Mouse (Mus musculus) mesoderm, embryonic 11.5 days (tissue): Measurements from ENCODE around the gene Gns.

Source experiments
- DNase-seq: peaks from one replicate; pipeline ENCODE4 v3.0.0-alpha.2; 2012; ENCODE audit warnings: low read depth, low spot score

Gns gene

DNA sequence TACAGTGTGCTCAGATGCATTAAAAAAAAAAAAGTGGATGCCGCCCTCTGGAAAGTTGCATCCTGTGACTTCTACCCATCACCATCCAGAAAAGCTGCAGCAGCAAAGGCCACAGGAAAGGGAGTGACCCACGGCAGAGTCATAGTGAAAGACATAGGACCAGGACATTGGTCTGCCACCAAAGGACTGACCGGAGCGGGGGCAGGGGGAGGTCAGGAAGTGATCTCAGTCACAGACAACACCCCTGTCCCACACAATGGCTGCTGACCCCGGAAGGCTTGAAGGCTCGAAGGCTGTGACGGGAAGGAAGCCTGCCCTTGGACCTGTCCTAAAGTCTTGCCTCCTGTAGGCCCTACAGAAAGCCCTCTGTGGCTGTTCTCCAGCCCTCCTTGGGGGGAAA, 36.1 kb downstream of the Gns start:
- no peak for DNase-seq

DNA sequence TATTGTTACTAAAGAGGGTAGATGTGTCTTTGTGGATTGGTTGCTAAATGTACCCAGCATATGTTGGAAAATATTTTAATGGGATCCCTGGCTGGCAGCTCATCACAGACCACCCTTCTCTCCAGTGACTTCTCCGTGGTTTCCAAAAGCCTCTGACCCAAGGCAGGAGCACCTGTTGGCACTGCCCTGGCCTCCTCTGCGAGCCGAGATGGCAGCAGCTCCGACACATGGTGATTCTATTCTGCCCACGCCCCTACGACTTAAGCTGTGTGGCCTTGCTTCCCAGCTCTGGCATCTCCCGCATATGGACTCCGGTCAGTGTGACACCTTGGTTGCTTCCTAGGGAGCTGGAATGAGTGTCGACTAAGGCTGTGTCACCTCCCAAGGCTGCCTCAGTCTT, 38.2 kb downstream of the Gns start:
- DNase-seq, result no peak

DNA sequence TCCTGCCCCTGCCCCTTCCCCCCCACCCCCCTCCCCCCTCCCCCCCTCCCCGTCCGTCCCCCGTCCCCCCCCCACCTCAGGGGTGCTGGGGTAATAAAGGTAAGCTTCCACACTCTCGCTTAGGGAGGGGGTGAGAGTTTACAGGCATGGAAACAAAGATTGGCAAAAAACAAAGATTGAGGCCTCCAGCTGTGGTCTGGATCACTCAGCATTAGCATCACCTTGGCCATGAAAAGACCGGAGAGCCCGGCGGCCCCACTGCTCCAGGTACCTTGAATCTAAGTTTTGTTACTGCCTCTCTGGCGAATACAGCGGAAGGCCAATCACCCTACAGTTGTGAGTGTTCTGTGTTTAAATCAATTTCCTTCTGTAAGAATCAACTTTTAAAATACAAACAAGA, 39.1 kb downstream of the Gns start:
- no peak for DNase-seq

- DNase-seq, result peak; percentile 70
Measured at GRCm38 (mm10) chr10:121409717-121410116, 44.8 kb downstream of the Gns start.

- DNase-seq, result no peak
Measured at GRCm38 (mm10) chr10:121411721-121412455, 47.0 kb downstream of the Gns start.

DNA sequence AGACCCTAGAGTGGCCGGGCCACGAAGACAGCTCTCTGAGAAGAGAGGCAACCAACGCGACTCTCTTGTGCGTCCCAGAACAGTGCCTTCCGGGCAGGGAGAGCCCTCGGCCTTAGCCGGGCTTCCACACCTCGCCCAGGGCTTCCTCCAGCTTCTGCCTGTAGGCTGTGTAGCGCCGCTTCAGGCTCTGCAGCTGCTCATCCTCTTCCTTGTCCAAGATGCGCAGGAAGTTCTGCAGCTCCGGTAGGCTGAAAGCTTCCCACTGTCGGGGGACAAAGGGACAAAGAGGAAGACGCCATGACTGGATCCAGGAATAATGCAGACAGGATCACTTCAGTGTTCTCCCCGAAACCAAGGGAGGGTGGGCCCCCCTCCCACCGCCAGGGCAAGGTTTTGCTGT, 47.9 kb downstream of the Gns start:
- DNase-seq, result no peak

DNA sequence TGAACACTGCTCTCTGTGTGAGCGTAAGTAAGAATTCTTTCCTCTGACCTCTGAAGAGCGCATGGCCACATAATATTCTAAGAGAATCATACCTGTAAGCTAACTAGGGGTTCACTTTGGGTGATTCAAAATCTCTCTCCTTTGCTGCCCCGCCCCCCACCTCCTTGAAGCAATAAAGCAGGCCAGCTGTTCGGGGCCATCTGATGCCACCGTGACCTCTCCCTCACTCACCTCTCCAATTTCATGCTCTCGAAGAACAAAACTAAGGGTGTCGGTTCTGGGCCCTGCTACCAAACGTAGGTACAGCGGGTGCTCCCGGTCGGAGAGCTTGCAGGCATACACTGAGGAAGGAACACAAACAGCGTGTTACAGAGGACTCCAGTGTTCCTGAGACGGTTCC, 49.2 kb downstream of the Gns start:
- no peak for DNase-seq

DNA sequence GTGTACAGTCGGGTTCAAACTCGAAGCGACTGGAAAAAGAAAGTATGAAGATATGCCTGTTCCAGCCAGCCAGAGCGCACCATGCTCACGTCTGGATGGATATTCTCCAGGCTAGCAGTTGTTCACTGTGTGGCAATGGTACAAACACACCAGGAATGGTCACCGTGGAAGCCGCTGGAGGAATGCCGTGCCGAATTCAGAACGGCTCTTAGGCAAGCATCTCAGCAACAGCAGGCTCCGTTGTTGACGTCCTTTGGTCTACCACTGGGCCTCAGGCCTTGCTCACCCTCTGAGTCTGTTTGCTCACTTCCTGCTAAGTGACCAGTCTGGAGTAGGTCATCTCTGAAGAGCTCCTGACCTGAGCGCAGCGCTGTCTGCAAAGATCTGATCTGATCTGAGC, 53.9 kb downstream of the Gns start:
- no peak for DNase-seq

- no peak for DNase-seq
Measured at GRCm38 (mm10) chr10:121419640-121420470, 55.0 kb downstream of the Gns start.

DNA sequence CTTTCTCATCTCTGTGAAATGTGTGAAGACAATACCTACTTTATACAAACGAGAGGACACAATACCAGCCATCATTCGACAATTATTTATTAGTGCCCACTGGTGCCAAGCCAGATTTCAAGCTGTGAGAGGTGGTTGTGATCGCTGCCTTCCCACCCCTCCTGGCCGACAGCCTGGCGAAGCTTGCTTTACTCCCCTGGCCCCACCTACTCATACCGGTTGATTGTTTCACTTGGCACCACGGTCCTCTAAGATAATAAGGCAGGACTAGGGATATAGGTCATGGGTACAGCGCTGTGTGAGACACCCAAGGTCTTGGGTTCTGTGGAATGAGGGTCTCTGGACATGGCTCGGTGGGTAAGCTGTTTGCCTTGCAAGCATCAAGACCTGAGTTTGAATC, 56.1 kb downstream of the Gns start:
- DNase-seq, result no peak

- DNase-seq, result no peak
Measured at GRCm38 (mm10) chr10:121421657-121422290, 56.9 kb downstream of the Gns start.

DNA sequence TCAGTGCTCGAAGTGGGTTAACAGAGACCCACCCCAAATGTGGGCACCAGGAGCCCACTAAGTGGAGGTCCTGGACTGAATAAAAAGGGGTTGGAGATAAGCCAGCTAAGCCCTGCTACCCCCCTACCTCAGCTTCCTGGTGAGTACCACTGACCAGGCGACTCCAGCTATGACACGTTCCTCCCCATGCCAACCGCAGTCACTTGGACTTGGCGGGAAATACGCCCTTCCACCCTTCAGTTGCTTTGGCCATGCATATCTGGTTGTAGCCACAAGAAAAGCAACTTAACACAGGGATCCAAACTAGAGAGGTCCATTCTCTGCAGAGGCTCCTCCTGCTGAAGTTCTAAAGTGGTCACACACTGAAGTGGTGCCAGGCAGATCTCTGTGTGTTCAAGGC, 57.4 kb downstream of the Gns start:
- DNase-seq, result no peak

- no peak for DNase-seq
Measured at GRCm38 (mm10) chr10:121423541-121424349, 58.9 kb downstream of the Gns start.

- no peak for DNase-seq
Measured at GRCm38 (mm10) chr10:121424455-121424854, 59.6 kb downstream of the Gns start.

DNA sequence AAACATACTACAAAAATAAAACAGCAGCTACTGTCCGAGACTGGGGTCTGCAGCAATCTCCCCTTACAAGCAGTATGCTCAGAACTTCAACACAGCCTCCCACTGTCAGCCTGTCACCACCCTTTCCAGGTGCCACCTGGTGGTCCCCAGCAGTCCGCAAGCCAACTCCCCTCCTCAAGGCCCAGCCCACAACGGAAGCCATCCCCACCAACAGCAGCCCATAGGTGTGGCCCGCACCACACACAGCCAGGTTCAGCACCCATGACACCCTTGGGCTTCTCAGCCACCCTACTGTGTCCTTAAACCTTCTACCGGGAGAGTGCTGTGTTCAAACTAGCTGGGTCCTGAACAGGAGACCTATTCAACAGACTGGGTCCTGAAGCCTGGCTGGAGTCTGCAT, 60.2 kb downstream of the Gns start:
- no peak for DNase-seq

DNA sequence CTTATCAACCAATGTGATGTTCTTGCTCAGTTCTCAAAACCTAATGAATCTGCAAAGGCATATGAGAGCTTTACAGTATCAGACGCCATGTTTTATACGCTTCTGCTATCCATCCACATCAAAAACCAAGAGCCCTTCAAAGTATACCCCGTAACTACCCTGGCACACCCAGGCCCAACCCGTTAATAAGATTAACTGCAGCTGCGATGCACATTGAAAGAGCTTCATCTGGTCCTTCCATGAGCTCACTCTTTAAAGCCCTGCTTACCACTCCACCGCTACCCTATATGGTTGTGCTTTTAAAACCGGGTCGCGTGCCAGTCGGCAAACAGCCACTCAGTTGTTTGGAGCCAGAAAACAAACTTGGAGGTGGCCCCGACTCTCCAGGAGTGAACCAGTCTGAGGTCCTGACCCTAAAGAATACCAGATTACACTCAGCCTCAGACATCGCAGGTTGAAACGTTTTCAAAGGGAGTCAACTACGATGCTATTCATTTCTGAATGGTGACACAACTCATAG, 60.7 kb downstream of the Gns start:
- no peak for DNase-seq

DNA sequence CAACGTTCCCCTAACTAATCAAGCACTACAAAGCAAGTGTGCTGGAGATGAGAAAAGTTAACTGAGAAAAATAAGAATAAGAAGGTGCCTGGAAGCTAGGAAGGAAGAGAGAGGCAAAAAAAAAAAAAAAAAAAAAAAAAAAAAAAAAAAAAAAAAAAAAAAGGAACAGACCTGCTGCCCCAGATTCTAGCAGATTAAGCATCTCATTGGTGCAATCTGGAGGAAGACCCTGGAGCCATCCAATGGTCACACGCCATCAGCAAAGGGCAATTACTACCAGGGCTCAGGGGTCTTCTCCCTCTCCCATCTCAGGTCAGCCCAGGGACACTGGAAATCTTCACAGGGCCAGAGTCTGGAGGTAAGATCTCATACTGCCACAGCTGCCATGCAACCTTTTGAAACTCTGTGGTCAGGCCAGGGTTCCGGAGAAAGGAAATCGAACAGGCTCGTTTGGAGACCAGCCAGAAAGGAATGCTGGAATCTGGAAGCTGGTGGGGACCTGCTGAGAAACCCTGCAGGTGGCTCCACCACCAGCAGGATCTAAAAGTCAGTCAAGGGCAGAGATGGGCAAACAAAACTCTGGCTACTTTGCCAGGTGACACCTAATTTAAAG, 61.7 kb downstream of the Gns start:
- DNase-seq, result no peak

DNA sequence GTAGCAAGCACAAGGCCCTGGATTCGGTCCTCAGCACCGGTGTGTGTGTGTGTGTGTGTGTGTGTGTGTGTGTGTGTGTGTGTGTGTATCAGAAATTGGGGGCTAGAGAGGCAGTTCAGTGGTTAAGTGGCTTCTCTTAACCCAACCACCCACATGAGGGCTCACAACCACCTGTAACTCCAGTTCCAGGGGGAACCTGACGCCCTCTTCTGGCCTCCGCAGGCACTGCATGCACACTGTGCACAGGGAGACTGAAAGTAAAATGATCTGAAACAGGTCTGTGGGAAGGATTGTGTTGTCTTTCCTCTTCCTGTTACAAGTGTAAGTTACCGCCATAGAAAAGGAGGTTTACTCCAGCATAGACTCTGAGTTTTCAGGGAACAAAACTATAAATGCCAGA, 62.2 kb downstream of the Gns start:
- DNase-seq, result no peak

GRCm38 (mm10) chr10:121428011-121428711, 63.3 kb downstream of the Gns start:
- no peak for DNase-seq

DNA sequence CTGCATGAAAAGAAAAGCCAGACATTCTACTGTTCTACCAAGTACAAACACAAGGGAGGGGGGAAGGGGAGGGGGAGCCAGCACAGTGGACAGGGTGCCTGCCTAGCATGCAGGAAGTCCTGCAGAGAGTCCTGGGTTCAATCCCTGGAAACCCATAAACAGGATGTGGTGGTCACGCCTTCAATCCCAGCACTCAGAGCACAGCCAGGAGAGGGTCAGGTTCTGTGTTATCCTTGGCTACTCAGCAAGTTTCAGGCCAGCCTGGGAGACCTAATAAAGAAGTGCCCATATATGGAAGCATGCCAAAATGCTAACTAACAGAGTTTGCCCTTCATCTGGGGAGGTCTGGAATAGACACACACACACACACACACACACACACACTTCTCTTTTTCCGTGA, 64.2 kb downstream of the Gns start:
- no peak for DNase-seq

GRCm38 (mm10) chr10:121429581-121429980, 64.7 kb downstream of the Gns start:
- DNase-seq, result no peak
